Mouse (Mus musculus): ENCODE results near the gene Tldc1. TPM values are rescaled to one million over a fixed set of nuclear protein-coding genes. Genes with fewer than 3 reads are reported as not detected.

The Tldc1 gene
- polyA plus RNA-seq, 1 experiment from 2014 or later, result 14.6 TPM

DNA sequence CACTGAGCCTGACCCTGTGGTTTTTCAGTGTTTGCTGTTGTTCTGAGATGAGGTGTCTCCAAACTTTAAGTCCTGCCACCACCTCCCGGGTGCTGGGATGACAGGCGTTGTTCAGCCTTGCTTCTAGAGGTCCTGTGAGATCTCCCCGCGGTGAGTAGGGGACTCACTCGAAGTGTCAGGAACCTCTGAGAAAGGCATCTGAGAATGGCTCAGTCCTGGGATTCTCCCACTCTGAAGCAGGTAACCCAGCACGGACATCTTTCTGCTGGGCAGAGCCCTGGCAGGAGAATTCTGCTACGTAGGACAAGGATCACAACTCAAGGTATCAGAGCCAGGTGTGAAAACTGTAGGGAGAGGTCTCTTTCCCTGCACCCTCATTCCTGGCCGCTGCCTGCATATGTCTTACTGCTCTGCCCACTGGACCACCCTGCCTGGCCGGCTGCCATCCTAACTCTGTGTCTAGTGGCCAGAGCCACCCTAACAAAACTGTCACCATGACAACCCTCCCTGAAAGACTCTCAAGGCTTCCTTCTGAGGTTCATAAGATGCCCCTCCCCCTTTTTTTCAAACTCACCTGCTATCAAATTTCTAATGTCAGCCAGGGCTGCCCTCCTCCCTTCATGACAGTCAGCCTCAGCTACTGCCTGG is 2.3 kb upstream of the Tldc1 start:
- DNase-seq (ENCODE audit: low spot score), result no peak
- peaks cover 40% of the 10 kb centered on the region for H3K4me1 ChIP-seq
- H3K27ac ChIP-seq, result no peak overlapping the region
- no peaks in the 10 kb centered on the region for H3K9me3 ChIP-seq (replicated peaks)
- peaks cover 17% of the 10 kb centered on the region for H3K27me3 ChIP-seq (ENCODE audit: low read depth, poor library complexity, severe bottlenecking)
- H3K4me3 ChIP-seq, result no peak overlapping the region
- no peaks in the 10 kb centered on the region for H3K36me3 ChIP-seq
- 80% methylated on average over 9 of the region's 9 CpGs for WGBS

DNA sequence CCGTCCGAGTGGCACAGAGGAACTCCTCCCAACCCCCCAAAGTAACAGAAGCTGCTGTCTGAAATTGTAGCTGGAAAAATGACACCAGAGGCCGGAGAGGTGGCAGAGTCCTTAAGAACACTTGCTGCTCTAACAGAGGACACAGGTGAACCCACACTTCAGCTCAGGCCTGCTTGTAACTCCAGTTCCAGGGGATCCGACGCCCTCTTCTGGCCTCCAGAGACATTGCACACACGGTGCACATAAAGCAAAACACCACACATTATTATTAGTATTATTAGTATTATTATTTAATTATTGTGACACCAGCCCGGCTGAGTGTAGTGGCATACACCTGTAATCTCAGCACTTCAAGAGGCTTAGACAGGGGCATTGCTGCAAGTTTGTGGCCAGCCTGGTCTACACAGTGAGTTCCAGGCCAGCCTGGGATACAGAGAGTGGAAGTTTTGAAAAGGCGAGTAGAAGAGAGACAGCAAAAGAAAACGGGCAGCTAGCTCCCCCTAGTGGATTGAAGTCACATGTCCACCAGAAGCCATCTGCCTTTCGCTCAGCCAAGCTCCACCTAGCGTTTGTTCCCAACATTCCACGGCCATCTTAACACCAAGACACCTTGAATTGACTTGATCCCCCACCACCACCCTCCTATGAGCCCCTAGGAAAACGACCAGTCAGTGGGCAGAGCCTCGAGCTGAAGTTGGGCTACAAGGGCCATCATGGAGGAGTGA is 959 bp upstream of the Tldc1 start:
- Histone ChIP-seq H3K36me3 (no peaks in the 10 kb centered on the region), H3K27me3 (ENCODE audit: low read depth, poor library complexity, severe bottlenecking) (peaks cover 10% of the 10 kb centered on the region), H3K9me3 (replicated peaks) (no peaks in the 10 kb centered on the region), H3K4me3 (peak overlapping the region; percentile 64; the same call in 1 of the 2 replicates), H3K4me1 (peaks cover 36% of the 10 kb centered on the region), H3K27ac (no peak overlapping the region; the same call in 1 of the 2 replicates)
- 25% methylated on average over 14 of the region's 14 CpGs for WGBS
- peak; percentile 79 for DNase-seq (ENCODE audit: low spot score)

- H3K36me3 ChIP-seq, result no peaks in the 10 kb centered on the region
- H3K4me3 ChIP-seq, result peak overlapping the region; percentile 64
- DNase-seq (ENCODE audit: low spot score), result no peak
- WGBS, result 33% methylated on average over 7 of the region's 7 CpGs
- 0 out of 2 replicates have a peak, but pooled peaks cover 5% of the 10 kb centered on the region for H3K27me3 ChIP-seq (ENCODE audit: low read depth, poor library complexity, severe bottlenecking)
- peaks cover 29% of the 10 kb centered on the region for H3K4me1 ChIP-seq
- H3K27ac ChIP-seq, result peak overlapping the region; percentile 90
- no peaks in the 10 kb centered on the region for H3K9me3 ChIP-seq (replicated peaks)
These were observed 451 bp downstream of the Tldc1 start for GRCm38 (mm10) chr8:119777765-119778164.

- 86% methylated on average over 7 of the region's 7 CpGs for WGBS
- H3K9me3 ChIP-seq (replicated peaks), result no peaks in the 10 kb centered on the region
- no peak for DNase-seq (ENCODE audit: low spot score)
- H3K4me1 ChIP-seq, result peaks cover 29% of the 10 kb centered on the region
- no peaks in the 10 kb centered on the region for H3K36me3 ChIP-seq
- H3K27ac ChIP-seq, result peak overlapping the region; percentile 37
- 0 out of 2 replicates have a peak, but pooled peaks cover 5% of the 10 kb centered on the region for H3K27me3 ChIP-seq (ENCODE audit: low read depth, poor library complexity, severe bottlenecking)
- no peak overlapping the region for H3K4me3 ChIP-seq
These were observed 1.5 kb downstream of the Tldc1 start for GRCm38 (mm10) chr8:119776668-119777245.

DNA sequence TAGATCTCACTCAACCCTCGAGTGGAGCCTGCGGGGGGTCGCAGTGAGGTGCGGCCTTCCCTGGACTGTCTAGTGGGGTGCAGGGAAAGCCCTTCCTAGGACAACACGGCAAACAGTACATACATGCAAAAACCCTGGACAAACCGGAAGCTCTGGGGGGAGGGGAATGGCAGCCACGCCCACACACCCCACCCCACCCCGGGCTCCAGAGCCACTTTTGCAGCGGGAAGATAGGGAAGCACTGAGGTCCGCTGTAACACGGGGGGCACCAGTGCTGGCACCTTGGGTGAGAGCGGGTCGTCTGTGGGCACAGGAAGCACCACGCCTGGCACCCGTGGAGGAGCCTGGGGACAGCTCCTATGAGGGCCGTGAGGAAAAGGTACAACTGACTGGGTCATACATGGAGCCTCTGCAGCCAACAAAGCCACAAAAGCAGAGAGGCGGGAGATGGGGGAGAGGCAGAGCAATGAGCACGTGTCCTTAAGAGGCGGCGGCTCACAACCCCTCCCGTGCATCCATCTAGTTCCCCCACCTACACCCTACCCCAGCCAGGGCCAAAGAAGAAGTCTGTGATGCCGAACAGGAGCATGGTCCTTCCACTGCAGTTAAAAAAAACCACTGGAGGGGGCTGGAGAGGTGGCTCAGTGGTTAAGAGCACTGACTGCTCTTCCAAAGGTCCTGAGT is 12.3 kb downstream of the Tldc1 start:
- Histone ChIP-seq H3K4me1 (0 out of 2 replicates have a peak, but pooled peaks cover 7% of the 10 kb centered on the region), H3K27ac (no peak overlapping the region), H3K4me3 (no peak overlapping the region), H3K9me3 (replicated peaks) (no peaks in the 10 kb centered on the region), H3K36me3 (peaks cover 26% of the 10 kb centered on the region), H3K27me3 (ENCODE audit: low read depth, poor library complexity, severe bottlenecking) (no peaks in the 10 kb centered on the region)
- WGBS, result 79% methylated on average over 22 of the region's 22 CpGs
- DNase-seq (ENCODE audit: low spot score), result no peak

- 0 out of 2 replicates have a peak, but pooled peaks cover 7% of the 10 kb centered on the region for H3K4me1 ChIP-seq
- H3K27ac ChIP-seq, result no peak overlapping the region
- H3K36me3 ChIP-seq, result peaks cover 26% of the 10 kb centered on the region
- WGBS, result 85% methylated on average over 10 of the region's 10 CpGs
- DNase-seq (ENCODE audit: low spot score), result no peak
- no peaks in the 10 kb centered on the region for H3K27me3 ChIP-seq (ENCODE audit: low read depth, poor library complexity, severe bottlenecking)
- no peak overlapping the region for H3K4me3 ChIP-seq
- H3K9me3 ChIP-seq (replicated peaks), result no peaks in the 10 kb centered on the region
These were observed 12.9 kb downstream of the Tldc1 start for GRCm38 (mm10) chr8:119765311-119765710.

- no peak for DNase-seq (ENCODE audit: low spot score)
- 89% methylated on average over 21 of the region's 21 CpGs for WGBS
- H3K36me3 ChIP-seq, result peaks cover 18% of the 10 kb centered on the region
- no peak overlapping the region for H3K4me3 ChIP-seq
- H3K27me3 ChIP-seq (ENCODE audit: low read depth, poor library complexity, severe bottlenecking), result peaks cover 4% of the 10 kb centered on the region; the same call in 1 of the 2 replicates
- H3K9me3 ChIP-seq (replicated peaks), result no peaks in the 10 kb centered on the region
- H3K27ac ChIP-seq, result no peak overlapping the region
- peaks cover 10% of the 10 kb centered on the region; the same call in 1 of the 2 replicates for H3K4me1 ChIP-seq
These were observed 15.7 kb downstream of the Tldc1 start for GRCm38 (mm10) chr8:119762226-119763220.

DNA sequence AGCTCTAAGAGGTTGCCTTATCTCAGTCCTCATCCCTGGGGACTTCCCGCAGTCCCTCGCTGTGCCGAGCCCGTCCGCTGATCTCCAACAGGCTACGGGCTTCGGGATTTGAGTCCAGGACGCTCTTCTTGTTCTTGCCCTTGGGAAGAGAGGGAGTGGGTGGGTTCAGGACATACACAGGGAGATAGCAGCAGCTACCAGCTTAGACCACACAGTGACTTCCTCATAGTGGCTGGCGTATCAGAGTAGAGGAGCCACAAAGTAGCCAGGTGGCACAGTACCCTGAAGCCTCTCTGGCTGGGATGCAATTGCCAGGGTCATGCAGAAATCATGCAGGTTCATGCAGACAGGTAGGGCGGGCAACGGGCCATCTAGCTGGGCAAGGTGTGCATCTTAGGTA is 16.5 kb downstream of the Tldc1 start:
- Histone ChIP-seq H3K36me3 (peaks cover 14% of the 10 kb centered on the region), H3K4me3 (no peak overlapping the region), H3K4me1 (peaks cover 13% of the 10 kb centered on the region), H3K27ac (no peak overlapping the region), H3K27me3 (ENCODE audit: low read depth, poor library complexity, severe bottlenecking) (peaks cover 4% of the 10 kb centered on the region; the same call in 1 of the 2 replicates), H3K9me3 (replicated peaks) (no peaks in the 10 kb centered on the region)
- WGBS, result 95% methylated on average over 11 of the region's 11 CpGs
- DNase-seq (ENCODE audit: low spot score), result no peak

DNA sequence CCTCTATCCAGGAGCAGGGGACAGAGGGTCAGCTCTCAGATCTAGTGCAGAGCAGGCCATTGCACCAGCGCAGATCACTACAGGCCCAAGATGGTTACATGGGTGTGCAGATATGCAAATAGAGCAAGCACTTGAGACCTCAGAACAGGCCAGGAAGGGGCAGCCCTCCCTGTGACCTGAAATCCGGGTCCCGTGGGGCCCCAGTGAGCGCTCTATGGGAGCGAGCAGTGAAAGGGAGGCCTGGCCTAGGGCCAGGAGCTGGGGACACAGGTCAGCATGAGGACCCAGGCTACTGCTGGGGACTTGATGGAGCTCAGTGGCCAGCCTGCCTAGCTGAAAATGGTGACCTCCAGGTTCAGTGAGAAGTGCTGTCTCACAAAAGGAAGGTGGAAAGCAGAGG is 21.7 kb downstream of the Tldc1 start:
- Histone ChIP-seq H3K4me3 (0 out of 2 replicates have a peak overlapping the region, but pooled peaks have one; percentile 46), H3K9me3 (replicated peaks) (no peaks in the 10 kb centered on the region), H3K4me1 (peaks cover 27% of the 10 kb centered on the region), H3K27ac (no peak overlapping the region), H3K27me3 (ENCODE audit: low read depth, poor library complexity, severe bottlenecking) (peaks cover 27% of the 10 kb centered on the region), H3K36me3 (peaks cover 4% of the 10 kb centered on the region; the same call in 1 of the 2 replicates)
- DNase-seq (ENCODE audit: low spot score), result no peak
- 64% methylated on average over 5 of the region's 5 CpGs for WGBS

GRCm38 (mm10) chr8:119756147-119756461 is 22.1 kb downstream of the Tldc1 start:
- DNase-seq (ENCODE audit: low spot score), result no peak
- H3K4me1 ChIP-seq, result peaks cover 27% of the 10 kb centered on the region
- 52% methylated on average over 2 of the region's 2 CpGs for WGBS
- peaks cover 27% of the 10 kb centered on the region for H3K27me3 ChIP-seq (ENCODE audit: low read depth, poor library complexity, severe bottlenecking)
- H3K9me3 ChIP-seq (replicated peaks), result no peaks in the 10 kb centered on the region
- H3K4me3 ChIP-seq, result peak overlapping the region; percentile 46
- H3K27ac ChIP-seq, result peak overlapping the region; percentile 14
- H3K36me3 ChIP-seq, result no peaks in the 10 kb centered on the region

GRCm38 (mm10) chr8:119755238-119756146 is 22.7 kb downstream of the Tldc1 start:
- no peak for DNase-seq (ENCODE audit: low spot score)
- H3K4me3 ChIP-seq, result peak overlapping the region; percentile 46
- H3K36me3 ChIP-seq, result no peaks in the 10 kb centered on the region
- peak overlapping the region; percentile 14 for H3K27ac ChIP-seq
- H3K9me3 ChIP-seq (replicated peaks), result no peaks in the 10 kb centered on the region
- WGBS, result 20% methylated on average over 28 of the region's 28 CpGs
- H3K27me3 ChIP-seq (ENCODE audit: low read depth, poor library complexity, severe bottlenecking), result peaks cover 27% of the 10 kb centered on the region
- H3K4me1 ChIP-seq, result peaks cover 27% of the 10 kb centered on the region

Data from limb, embryonic 10.5 days (tissue).